Mouse (Mus musculus): ENCODE data around the gene Grm3. TPM values are rescaled to one million over a fixed set of nuclear protein-coding genes. Genes with fewer than 3 reads are reported as not detected.

The Grm3 gene
- polyA plus RNA-seq, 1 experiment = not detected

DNA sequence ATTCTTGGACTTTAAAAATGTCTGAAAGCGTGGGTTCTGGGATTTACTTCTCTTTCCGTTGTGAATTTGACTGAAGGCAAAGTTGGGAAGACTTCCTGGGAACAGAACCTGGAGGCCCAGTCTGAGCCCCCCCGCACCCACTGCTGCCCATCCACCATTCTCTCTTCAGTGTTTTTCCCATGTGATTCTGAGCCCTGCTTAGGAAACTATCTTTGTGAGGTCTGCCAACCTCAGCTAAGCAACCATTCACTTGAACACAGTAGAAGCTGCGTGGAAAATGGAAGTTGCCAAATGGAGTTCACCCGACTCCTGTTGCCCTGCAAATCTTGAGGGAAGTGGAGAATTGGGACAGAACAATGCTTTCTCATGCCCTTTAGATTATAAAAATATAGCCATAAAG lies 8.7 kb downstream of the Grm3 start:
- no peaks in the 10 kb centered on the region for H3K4me1 ChIP-seq (ENCODE audit: control insufficient read depth, insufficient read depth, low read length)
- H3K27ac ChIP-seq (ENCODE audit: insufficient read depth, low read depth, low read length) = no peak overlapping the region
- no peak for TF ChIP-seq POLR2A (IDR thresholded peaks at IDR 0.05; ENCODE audit: low read depth, low read length)
- TF ChIP-seq CTCF (conservative IDR thresholded peaks at IDR 0.05; ENCODE audit: insufficient read depth, insufficient read length, low read depth, low read length) = no peak
- 84% methylated on average over 5 of the region's 5 CpGs for WGBS
- H3K27me3 ChIP-seq (replicated peaks; ENCODE audit: control insufficient read depth, insufficient read depth, low read length) = no peaks in the 10 kb centered on the region
- H3K4me3 ChIP-seq (ENCODE audit: insufficient read depth, low read depth, low read length) = no peak overlapping the region
- DNase-seq = no peak
- H3K36me3 ChIP-seq (ENCODE audit: control insufficient read depth, insufficient read depth, low read length) = no peaks in the 10 kb centered on the region

DNA sequence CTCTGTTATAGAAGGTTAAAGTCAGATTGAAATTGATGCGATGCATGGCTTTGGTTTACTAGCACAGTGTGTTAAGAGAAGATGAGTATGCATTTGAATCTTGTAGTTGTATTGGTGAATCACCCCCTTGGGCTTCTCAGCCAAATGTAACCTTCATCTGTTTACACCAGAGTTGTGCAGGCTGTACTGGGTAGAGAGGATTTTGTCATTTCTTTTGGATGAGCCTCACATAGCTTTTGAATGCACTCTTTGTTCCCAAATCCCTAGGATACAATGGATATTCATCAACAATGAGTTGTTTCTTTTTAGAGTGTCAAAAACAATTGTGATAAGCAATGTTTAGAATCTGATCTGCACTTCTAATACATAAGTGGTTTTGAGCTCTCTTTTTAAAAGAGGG lies 17.9 kb downstream of the Grm3 start:
- TF ChIP-seq POLR2A (IDR thresholded peaks at IDR 0.05; ENCODE audit: low read depth, low read length) (no peak), CTCF (conservative IDR thresholded peaks at IDR 0.05; ENCODE audit: insufficient read depth, insufficient read length, low read depth, low read length) (no peak)
- Histone ChIP-seq H3K4me3 (ENCODE audit: insufficient read depth, low read depth, low read length) (no peak overlapping the region), H3K27me3 (replicated peaks; ENCODE audit: control insufficient read depth, insufficient read depth, low read length) (no peaks in the 10 kb centered on the region; the same call in 1 of the 2 replicates), H3K36me3 (ENCODE audit: control insufficient read depth, insufficient read depth, low read length) (no peaks in the 10 kb centered on the region), H3K4me1 (ENCODE audit: control insufficient read depth, insufficient read depth, low read length) (no peaks in the 10 kb centered on the region), H3K27ac (ENCODE audit: insufficient read depth, low read depth, low read length) (no peak overlapping the region)
- 96% methylated on average over 1 of the region's 1 CpGs for WGBS
- DNase-seq = no peak

DNA sequence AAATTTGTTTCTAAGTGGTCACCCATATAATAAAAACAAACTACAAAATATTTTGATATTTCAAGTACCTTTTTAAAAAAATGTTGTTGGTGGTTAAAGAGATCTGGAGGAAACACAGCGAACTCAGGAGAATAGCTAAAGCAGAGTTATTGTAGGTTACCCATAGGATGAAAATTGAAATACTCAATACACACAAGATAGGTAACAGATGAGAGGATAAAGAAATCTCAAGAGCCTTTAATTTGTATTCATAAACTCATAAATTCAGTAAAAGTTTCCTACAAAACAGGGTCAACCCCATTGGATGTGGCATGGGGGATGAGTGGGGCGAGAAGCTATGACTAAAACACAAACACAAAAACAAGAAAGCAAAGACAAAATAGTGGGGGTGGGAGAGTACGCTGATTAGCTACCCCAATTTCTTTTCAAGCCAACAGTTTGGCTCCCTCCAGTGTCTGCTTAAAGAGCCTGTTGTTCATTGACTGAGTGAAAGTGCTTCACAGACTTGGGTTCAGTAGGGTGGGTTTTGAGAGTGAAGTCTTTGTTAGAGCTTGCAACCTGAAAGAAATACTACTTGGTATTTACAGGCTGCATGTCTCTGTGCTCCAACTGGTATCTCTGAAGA lies 21.5 kb downstream of the Grm3 start:
- Histone ChIP-seq H3K27me3 (replicated peaks; ENCODE audit: control insufficient read depth, insufficient read depth, low read length) (no peaks in the 10 kb centered on the region; the same call in 1 of the 2 replicates), H3K4me1 (ENCODE audit: control insufficient read depth, insufficient read depth, low read length) (no peaks in the 10 kb centered on the region), H3K27ac (ENCODE audit: insufficient read depth, low read depth, low read length) (no peak overlapping the region), H3K4me3 (ENCODE audit: insufficient read depth, low read depth, low read length) (no peak overlapping the region), H3K36me3 (ENCODE audit: control insufficient read depth, insufficient read depth, low read length) (no peaks in the 10 kb centered on the region)
- WGBS = 58% methylated on average over 3 of the region's 3 CpGs
- TF ChIP-seq POLR2A (IDR thresholded peaks at IDR 0.05; ENCODE audit: low read depth, low read length) = no peak
- TF ChIP-seq CTCF (conservative IDR thresholded peaks at IDR 0.05; ENCODE audit: insufficient read depth, insufficient read length, low read depth, low read length) = no peak
- DNase-seq = no peak

DNA sequence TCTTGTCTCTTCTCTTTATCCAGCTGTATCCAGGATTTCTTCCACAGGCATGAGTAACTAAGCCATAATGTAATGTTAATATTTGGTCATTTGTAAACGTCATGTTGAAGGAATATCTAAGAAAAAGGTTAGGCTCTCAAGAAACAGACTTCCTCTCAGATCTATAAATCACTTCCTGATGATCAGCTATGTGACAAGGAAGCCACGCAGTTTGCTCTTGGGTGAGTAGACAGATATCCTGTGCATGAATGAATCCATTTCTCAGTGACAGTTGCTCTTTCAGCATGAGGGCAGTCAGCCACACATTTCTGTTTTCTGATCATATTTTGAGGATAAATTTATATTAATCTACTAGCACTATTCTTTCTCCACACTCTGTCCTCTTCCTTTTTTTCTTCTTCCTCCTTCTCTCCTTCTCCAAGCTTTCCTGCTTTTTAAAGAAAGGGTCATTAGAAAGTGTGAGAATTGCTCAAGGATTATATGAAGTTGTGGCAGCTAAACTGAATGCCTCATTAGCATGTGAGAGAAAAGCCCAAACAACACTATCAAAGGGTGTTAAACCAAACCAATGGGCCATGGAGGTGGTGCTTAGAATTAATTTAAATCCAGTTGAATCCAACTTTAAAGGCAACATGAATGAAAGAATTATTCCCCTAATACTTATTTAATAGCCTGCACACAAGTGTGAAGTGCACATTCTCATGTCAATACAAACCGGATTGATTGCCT lies 22.1 kb downstream of the Grm3 start:
- TF ChIP-seq CTCF (conservative IDR thresholded peaks at IDR 0.05; ENCODE audit: insufficient read depth, insufficient read length, low read depth, low read length) (no peak), POLR2A (IDR thresholded peaks at IDR 0.05; ENCODE audit: low read depth, low read length) (no peak)
- Histone ChIP-seq H3K27ac (ENCODE audit: insufficient read depth, low read depth, low read length) (no peak overlapping the region), H3K27me3 (replicated peaks; ENCODE audit: control insufficient read depth, insufficient read depth, low read length) (no peaks in the 10 kb centered on the region; the same call in 1 of the 2 replicates), H3K36me3 (ENCODE audit: control insufficient read depth, insufficient read depth, low read length) (no peaks in the 10 kb centered on the region), H3K4me1 (ENCODE audit: control insufficient read depth, insufficient read depth, low read length) (no peaks in the 10 kb centered on the region), H3K4me3 (ENCODE audit: insufficient read depth, low read depth, low read length) (no peak overlapping the region)
- no peak for DNase-seq
- WGBS = 9% methylated on average over 3 of the region's 3 CpGs

DNA sequence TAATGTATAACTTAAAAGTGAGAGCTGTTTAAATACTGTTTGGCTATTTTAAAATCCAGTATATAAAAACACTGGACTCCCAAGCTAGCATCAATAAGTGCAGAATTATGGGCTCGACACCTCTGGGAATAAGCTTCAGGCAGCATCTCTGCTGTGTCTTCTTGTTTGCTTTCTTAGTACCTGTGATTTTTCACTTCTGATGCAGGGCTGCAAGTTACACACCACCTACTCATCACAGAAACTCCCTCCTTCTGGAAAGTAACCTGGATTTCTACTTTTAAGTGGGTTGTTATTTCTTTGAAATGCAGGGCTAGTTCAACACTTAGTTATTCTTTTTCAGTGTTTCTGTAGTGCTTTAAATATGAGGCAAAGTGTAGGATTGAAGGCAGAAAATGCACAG lies 32.6 kb downstream of the Grm3 start:
- no peak overlapping the region for H3K27ac ChIP-seq (ENCODE audit: insufficient read depth, low read depth, low read length)
- whole genome bisulfite sequencing = 81% methylated on average over 1 of the region's 1 CpGs
- TF ChIP-seq POLR2A (IDR thresholded peaks at IDR 0.05; ENCODE audit: low read depth, low read length) (no peak), CTCF (conservative IDR thresholded peaks at IDR 0.05; ENCODE audit: insufficient read depth, insufficient read length, low read depth, low read length) (no peak)

GRCm38 (mm10) chr5:9690599-9691242 lies 34.2 kb downstream of the Grm3 start:
- no peak for DNase-seq
- TF ChIP-seq POLR2A (IDR thresholded peaks at IDR 0.05; ENCODE audit: low read depth, low read length) (no peak), CTCF (conservative IDR thresholded peaks at IDR 0.05; ENCODE audit: insufficient read depth, insufficient read length, low read depth, low read length) (no peak)
- H3K36me3 ChIP-seq (ENCODE audit: control insufficient read depth, insufficient read depth, low read length) = no peaks in the 10 kb centered on the region
- no peaks in the 10 kb centered on the region for H3K27me3 ChIP-seq (replicated peaks; ENCODE audit: control insufficient read depth, insufficient read depth, low read length)
- no peak overlapping the region for H3K4me3 ChIP-seq (ENCODE audit: insufficient read depth, low read depth, low read length)
- H3K27ac ChIP-seq (ENCODE audit: insufficient read depth, low read depth, low read length) = no peak overlapping the region
- H3K4me1 ChIP-seq (ENCODE audit: control insufficient read depth, insufficient read depth, low read length) = no peaks in the 10 kb centered on the region
- 64% methylated on average over 3 of the region's 3 CpGs for WGBS

More for the DNA sequence above, 32.6 kb downstream of the Grm3 start:
- Histone ChIP-seq H3K4me1 (ENCODE audit: control insufficient read depth, insufficient read depth, low read length) (no peaks in the 10 kb centered on the region), H3K27me3 (replicated peaks; ENCODE audit: control insufficient read depth, insufficient read depth, low read length) (no peaks in the 10 kb centered on the region), H3K36me3 (ENCODE audit: control insufficient read depth, insufficient read depth, low read length) (no peaks in the 10 kb centered on the region), H3K4me3 (ENCODE audit: insufficient read depth, low read depth, low read length) (no peak overlapping the region)
- no peak for DNase-seq

GRCm38 (mm10) chr5:9690192-9690591 lies 34.8 kb downstream of the Grm3 start:
- 6% methylated on average over 1 of the region's 1 CpGs for WGBS
- TF ChIP-seq CTCF (conservative IDR thresholded peaks at IDR 0.05; ENCODE audit: insufficient read depth, insufficient read length, low read depth, low read length) = no peak
- TF ChIP-seq POLR2A (IDR thresholded peaks at IDR 0.05; ENCODE audit: low read depth, low read length) = no peak

More at GRCm38 (mm10) chr5:9690192-9690591, 34.8 kb downstream of the Grm3 start:
- Histone ChIP-seq H3K27me3 (replicated peaks; ENCODE audit: control insufficient read depth, insufficient read depth, low read length) (no peaks in the 10 kb centered on the region), H3K27ac (ENCODE audit: insufficient read depth, low read depth, low read length) (no peak overlapping the region), H3K4me1 (ENCODE audit: control insufficient read depth, insufficient read depth, low read length) (no peaks in the 10 kb centered on the region), H3K4me3 (ENCODE audit: insufficient read depth, low read depth, low read length) (no peak overlapping the region), H3K36me3 (ENCODE audit: control insufficient read depth, insufficient read depth, low read length) (no peaks in the 10 kb centered on the region)
- DNase-seq = no peak

Measured in kidney, adult 2 months (tissue).